Mouse (Mus musculus): ENCODE data around the gene Mtus2.

- TF ChIP-seq CTCF (IDR thresholded peaks at IDR 0.05; ENCODE audit: extremely low read depth, insufficient read depth, insufficient read length, insufficient replicate concordance) (no peak), POLR2A (IDR thresholded peaks at IDR 0.05; ENCODE audit: low read depth, low read length) (no peak)
These were observed 151.2 kb downstream of the Mtus2 start for GRCm38 (mm10) chr5:148108314-148108713.
